Mouse (Mus musculus) intestine, embryonic 16.5 days (tissue): ENCODE results near the gene Galntl6. TPM values are rescaled to one million over a fixed set of nuclear protein-coding genes. Genes with fewer than 3 reads are reported as not detected.
A peak's percentile ranks its signal among the peaks of the same experiment; 100 is the strongest.

Experiments
- ATAC-seq: fragments of 200-750 bp; cut with Nextera tagmentation; 2 replicates; pipeline ENCODE4 v1.8.0; 2017; ENCODE audit warnings: moderate TSS enrichment, moderate library complexity
- H3K27ac ChIP-seq: fragments of 300-500 bp; sonication (generic); 2 replicates; pipeline ENCODE4 v1.5.1; 2014; ENCODE audit warnings: mild to moderate bottlenecking, low read length
- H3K27me3 ChIP-seq: fragments of 300-500 bp; sonication (generic); replicated peaks from 2 replicates; pipeline ENCODE4 v1.6.1; 2014; ENCODE audit warnings: low read length, control low read depth, mixed read lengths; ENCODE audit not compliant: control insufficient read depth, insufficient read depth
- H3K36me3 ChIP-seq: fragments of 300-500 bp; sonication (generic); 2 replicates; pipeline ENCODE4 v1.6.1; 2014; ENCODE audit warnings: low read length, control low read depth; ENCODE audit not compliant: control insufficient read depth, insufficient read depth
- H3K4me1 ChIP-seq: fragments of 300-500 bp; sonication (generic); 2 replicates; pipeline ENCODE4 v1.6.1; 2014; ENCODE audit warnings: low read length, control low read depth, mixed read lengths; ENCODE audit not compliant: control insufficient read depth, insufficient read depth
- H3K4me2 ChIP-seq: fragments of 300-500 bp; sonication (generic); 2 replicates; pipeline ENCODE4 v1.6.1; 2014; ENCODE audit warnings: low read depth, low read length, control low read depth
- H3K4me3 ChIP-seq: fragments of 300-500 bp; sonication (generic); 2 replicates; pipeline ENCODE4 v1.5.1; 2014; ENCODE audit warnings: mild to moderate bottlenecking, low read length
- H3K9ac ChIP-seq: fragments of 300-500 bp; sonication (generic); 2 replicates; pipeline ENCODE4 v1.6.1; 2014; ENCODE audit warnings: low read depth, low read length
- H3K9me3 ChIP-seq: fragments of 300-500 bp; sonication (generic); 2 replicates; pipeline ENCODE4 v1.6.1; 2016; ENCODE audit warnings: low read length, control low read depth; ENCODE audit not compliant: control insufficient read depth
- WGBS: fragments of 180-500 bp; shearing (Covaris S2); extraction: QIAGEN DNeasy Blood & Tissue Kit; methylation state at CpG from one replicate; pipeline ENCODE4 v1.1.7; 2014; 5-methylcytosine and 5-hydroxymethylcytosine counted together
- polyA plus RNA-seq: library from polyadenylated mRNA; unstranded; fragments of >200 nt; fragmentation: Nextera tagmentation; extraction: Ambion mirVana; gene quantifications from 2 replicates; pipeline ENCODE4 v1.2.1, GENCODE M21; 2015

Gene Galntl6
- polyA plus RNA-seq, 1 experiment from 2014 or later = 0.56 TPM

- no peaks in the 10 kb centered on the region for H3K27me3 ChIP-seq
- no peak overlapping the region for H3K27ac ChIP-seq
- no peaks in the 10 kb centered on the region for H3K36me3 ChIP-seq
- no peak for ATAC-seq
- WGBS = 63% methylated on average over 3 of the region's 3 CpGs
- no peaks in the 10 kb centered on the region for H3K9me3 ChIP-seq
- H3K4me2 ChIP-seq = no peak overlapping the region
- no peaks in the 10 kb centered on the region for H3K4me1 ChIP-seq
- no peak overlapping the region for H3K4me3 ChIP-seq
- H3K9ac ChIP-seq = no peak overlapping the region
These were observed 939.6 kb downstream of the Galntl6 start for GRCm38 (mm10) chr8:57972832-57973231.

GRCm38 (mm10) chr8:57966676-57967075 is 945.8 kb downstream of the Galntl6 start:
- WGBS = 26% methylated on average over 6 of the region's 6 CpGs
- ATAC-seq = no peak

GRCm38 (mm10) chr8:57965508-57965907 is 946.9 kb downstream of the Galntl6 start:
- Histone ChIP-seq H3K27me3 (no peaks in the 10 kb centered on the region), H3K9me3 (no peaks in the 10 kb centered on the region), H3K4me3 (no peak overlapping the region), H3K27ac (no peak overlapping the region), H3K4me1 (no peaks in the 10 kb centered on the region), H3K36me3 (no peaks in the 10 kb centered on the region), H3K9ac (no peak overlapping the region), H3K4me2 (no peak overlapping the region)
- ATAC-seq = no peak
- WGBS = 52% methylated on average over 5 of the region's 5 CpGs

More at GRCm38 (mm10) chr8:57966676-57967075, 945.8 kb downstream of the Galntl6 start:
- Histone ChIP-seq H3K4me2 (no peak overlapping the region), H3K27ac (no peak overlapping the region), H3K4me3 (no peak overlapping the region), H3K9me3 (no peaks in the 10 kb centered on the region), H3K36me3 (no peaks in the 10 kb centered on the region), H3K27me3 (no peaks in the 10 kb centered on the region), H3K9ac (no peak overlapping the region), H3K4me1 (no peaks in the 10 kb centered on the region)

GRCm38 (mm10) chr8:57962286-57963110 is 949.9 kb downstream of the Galntl6 start:
- Histone ChIP-seq H3K27ac (no peak overlapping the region), H3K4me2 (no peak overlapping the region)

GRCm38 (mm10) chr8:57959136-57959535 is 953.3 kb downstream of the Galntl6 start:
- H3K4me1 ChIP-seq = peaks cover 7% of the 10 kb centered on the region
- H3K36me3 ChIP-seq = no peaks in the 10 kb centered on the region
- no peaks in the 10 kb centered on the region for H3K27me3 ChIP-seq
- no peak overlapping the region for H3K4me3 ChIP-seq
- H3K9ac ChIP-seq = no peak overlapping the region
- no peak overlapping the region for H3K27ac ChIP-seq
- WGBS = 37% methylated on average over 3 of the region's 3 CpGs
- no peak for ATAC-seq
- H3K4me2 ChIP-seq = no peak overlapping the region
- no peaks in the 10 kb centered on the region for H3K9me3 ChIP-seq

More at GRCm38 (mm10) chr8:57962286-57963110, 949.9 kb downstream of the Galntl6 start:
- no peaks in the 10 kb centered on the region for H3K27me3 ChIP-seq
- H3K9me3 ChIP-seq = no peaks in the 10 kb centered on the region
- WGBS = 57% methylated on average over 12 of the region's 12 CpGs
- no peak overlapping the region for H3K4me3 ChIP-seq
- H3K4me1 ChIP-seq = peaks cover 7% of the 10 kb centered on the region
- ATAC-seq = no peak
- no peak overlapping the region for H3K9ac ChIP-seq
- no peaks in the 10 kb centered on the region for H3K36me3 ChIP-seq

GRCm38 (mm10) chr8:57958121-57958901 is 954.1 kb downstream of the Galntl6 start:
- Histone ChIP-seq H3K36me3 (no peaks in the 10 kb centered on the region), H3K9ac (no peak overlapping the region), H3K27me3 (no peaks in the 10 kb centered on the region), H3K4me3 (no peak overlapping the region), H3K27ac (no peak overlapping the region), H3K4me2 (no peak overlapping the region), H3K9me3 (no peaks in the 10 kb centered on the region), H3K4me1 (peaks cover 7% of the 10 kb centered on the region)
- 24% methylated on average over 16 of the region's 16 CpGs for WGBS
- ATAC-seq = no peak

GRCm38 (mm10) chr8:57955501-57955900 is 956.9 kb downstream of the Galntl6 start:
- H3K9me3 ChIP-seq = no peaks in the 10 kb centered on the region
- H3K4me1 ChIP-seq = peaks cover 7% of the 10 kb centered on the region
- H3K27me3 ChIP-seq = no peaks in the 10 kb centered on the region
- ATAC-seq = no peak
- H3K27ac ChIP-seq = no peak overlapping the region
- H3K4me2 ChIP-seq = no peak overlapping the region
- H3K9ac ChIP-seq = no peak overlapping the region
- no peak overlapping the region for H3K4me3 ChIP-seq
- WGBS = 82% methylated on average over 7 of the region's 7 CpGs
- H3K36me3 ChIP-seq = no peaks in the 10 kb centered on the region

- no peak for ATAC-seq
- Histone ChIP-seq H3K4me1 (no peaks in the 10 kb centered on the region), H3K9me3 (no peaks in the 10 kb centered on the region), H3K4me2 (no peak overlapping the region), H3K27me3 (no peaks in the 10 kb centered on the region), H3K36me3 (no peaks in the 10 kb centered on the region), H3K4me3 (no peak overlapping the region), H3K9ac (no peak overlapping the region), H3K27ac (no peak overlapping the region)
- 71% methylated on average over 2 of the region's 2 CpGs for WGBS
These were observed 971.3 kb downstream of the Galntl6 start for GRCm38 (mm10) chr8:57941113-57941512.

GRCm38 (mm10) chr8:57939856-57940420 is 972.5 kb downstream of the Galntl6 start:
- Histone ChIP-seq H3K4me1 (no peaks in the 10 kb centered on the region), H3K36me3 (no peaks in the 10 kb centered on the region), H3K4me3 (no peak overlapping the region), H3K4me2 (peak overlapping the region; percentile 34; the same call in 1 of the 2 replicates), H3K9ac (no peak overlapping the region), H3K9me3 (no peaks in the 10 kb centered on the region), H3K27me3 (no peaks in the 10 kb centered on the region), H3K27ac (no peak overlapping the region)
- WGBS = 60% methylated on average over 5 of the region's 5 CpGs
- peak; percentile 56; the same call in 1 of the 2 replicates for ATAC-seq
